Mouse (Mus musculus): ENCODE results near the gene Sec16a. TPM values are rescaled to one million over a fixed set of nuclear protein-coding genes. Genes with fewer than 3 reads are reported as not detected.

Gene Sec16a
- polyA plus RNA-seq, 1 experiment from 2014 or later = 26.0 TPM

- Histone ChIP-seq H3K36me3 (peaks cover 64% of the 10 kb centered on the region), H3K4me2 (no peak overlapping the region), H3K4me3 (replicated peaks) (no peak overlapping the region), H3K27me3 (no peaks in the 10 kb centered on the region), H3K27ac (peak overlapping the region; percentile 90), H3K9ac (no peak overlapping the region), H3K4me1 (peaks cover 83% of the 10 kb centered on the region), H3K9me3 (replicated peaks) (no peaks in the 10 kb centered on the region)
- no peak for ATAC-seq (replicated peaks; ENCODE audit: low FRiP score)
- WGBS = 49% methylated on average over 13 of the region's 13 CpGs
Observed at GRCm38 (mm10) chr2:26483230-26483869, 38.3 kb upstream of the Sec16a start.

DNA sequence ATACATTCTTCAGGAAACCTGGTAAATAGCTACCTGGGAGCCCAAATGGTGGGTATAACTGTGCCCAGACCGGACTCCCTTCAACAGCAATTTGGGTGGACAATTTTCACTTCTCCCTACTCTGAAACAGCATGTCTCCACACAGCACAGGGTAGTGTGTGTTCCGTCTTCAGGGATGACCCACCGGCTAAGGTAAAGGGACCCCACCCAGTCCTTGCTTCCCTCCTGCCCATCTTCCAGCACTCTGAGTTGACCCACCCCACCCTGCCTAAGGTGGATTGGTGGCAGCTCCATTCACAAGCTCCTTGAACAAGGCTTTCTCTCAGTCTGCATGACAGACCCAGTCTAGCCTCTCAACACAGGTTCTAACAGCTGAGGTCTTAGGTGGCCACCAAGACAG, 37.8 kb upstream of the Sec16a start:
- H3K9me3 ChIP-seq (replicated peaks) = no peaks in the 10 kb centered on the region
- H3K4me2 ChIP-seq = peak overlapping the region; percentile 23; the same call in 1 of the 2 replicates
- no peak overlapping the region for H3K4me3 ChIP-seq (replicated peaks)
- no peaks in the 10 kb centered on the region for H3K27me3 ChIP-seq
- no peak for ATAC-seq (replicated peaks; ENCODE audit: low FRiP score)
- H3K4me1 ChIP-seq = peaks cover 78% of the 10 kb centered on the region
- H3K9ac ChIP-seq = no peak overlapping the region
- H3K27ac ChIP-seq = peak overlapping the region; percentile 90
- peaks cover 69% of the 10 kb centered on the region for H3K36me3 ChIP-seq
- WGBS = 84% methylated on average over 3 of the region's 3 CpGs

- Histone ChIP-seq H3K27me3 (no peaks in the 10 kb centered on the region), H3K4me1 (peaks cover 73% of the 10 kb centered on the region), H3K9me3 (replicated peaks) (no peaks in the 10 kb centered on the region), H3K27ac (peak overlapping the region; percentile 90), H3K4me3 (replicated peaks) (no peak overlapping the region), H3K9ac (no peak overlapping the region), H3K36me3 (peaks cover 79% of the 10 kb centered on the region), H3K4me2 (peak overlapping the region; percentile 23; the same call in 1 of the 2 replicates)
- WGBS = 62% methylated on average over 10 of the region's 10 CpGs
- peak; percentile 57 for ATAC-seq (replicated peaks; ENCODE audit: low FRiP score)
Observed at GRCm38 (mm10) chr2:26481724-26482495, 36.9 kb upstream of the Sec16a start.

DNA sequence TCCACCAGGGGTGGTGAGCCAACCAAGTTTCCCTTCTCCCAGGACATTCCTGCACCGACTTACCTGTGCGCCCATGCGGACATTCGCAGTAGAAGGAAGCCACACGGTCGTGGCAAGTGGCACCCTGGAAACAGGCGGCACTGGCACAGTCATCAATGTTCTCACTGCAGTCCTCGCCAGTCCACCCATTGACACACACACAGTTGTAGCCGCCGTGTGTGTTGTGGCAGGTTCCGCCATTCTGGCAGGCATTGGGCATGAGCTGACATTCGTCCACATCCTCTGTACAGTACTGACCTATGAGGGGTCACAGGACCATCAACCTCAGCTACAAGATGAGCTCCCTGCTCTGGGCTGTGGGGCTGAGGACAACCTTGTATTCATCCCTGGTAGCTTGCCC, 35.9 kb upstream of the Sec16a start:
- Histone ChIP-seq H3K27ac (peak overlapping the region; percentile 90; the same call in 1 of the 2 replicates), H3K27me3 (no peaks in the 10 kb centered on the region), H3K9ac (no peak overlapping the region), H3K9me3 (replicated peaks) (no peaks in the 10 kb centered on the region), H3K4me3 (replicated peaks) (no peak overlapping the region), H3K36me3 (peaks cover 89% of the 10 kb centered on the region), H3K4me1 (peaks cover 66% of the 10 kb centered on the region), H3K4me2 (no peak overlapping the region)
- WGBS = 85% methylated on average over 12 of the region's 12 CpGs
- no peak for ATAC-seq (replicated peaks; ENCODE audit: low FRiP score)

- no peak for ATAC-seq (replicated peaks; ENCODE audit: low FRiP score)
- Histone ChIP-seq H3K4me3 (replicated peaks) (no peak overlapping the region), H3K27me3 (no peaks in the 10 kb centered on the region), H3K9ac (no peak overlapping the region), H3K27ac (peak overlapping the region; percentile 10; the same call in 1 of the 2 replicates), H3K4me2 (no peak overlapping the region), H3K36me3 (peaks cover 95% of the 10 kb centered on the region), H3K4me1 (peaks cover 60% of the 10 kb centered on the region), H3K9me3 (replicated peaks) (no peaks in the 10 kb centered on the region)
- WGBS = 84% methylated on average over 2 of the region's 2 CpGs
Observed at GRCm38 (mm10) chr2:26478685-26479205, 33.7 kb upstream of the Sec16a start.

- Histone ChIP-seq H3K36me3 (peaks cover 95% of the 10 kb centered on the region), H3K27ac (no peak overlapping the region), H3K9ac (no peak overlapping the region), H3K4me1 (peaks cover 51% of the 10 kb centered on the region), H3K27me3 (no peaks in the 10 kb centered on the region), H3K4me2 (no peak overlapping the region), H3K9me3 (replicated peaks) (no peaks in the 10 kb centered on the region), H3K4me3 (replicated peaks) (no peak overlapping the region)
- no peak for ATAC-seq (replicated peaks; ENCODE audit: low FRiP score)
- WGBS = 96% methylated on average over 7 of the region's 7 CpGs
Observed at GRCm38 (mm10) chr2:26477911-26478310, 32.9 kb upstream of the Sec16a start.

GRCm38 (mm10) chr2:26475505-26476430, 30.8 kb upstream of the Sec16a start:
- no peak overlapping the region for H3K9ac ChIP-seq
- no peak for ATAC-seq (replicated peaks; ENCODE audit: low FRiP score)
- no peaks in the 10 kb centered on the region for H3K9me3 ChIP-seq (replicated peaks)
- H3K27me3 ChIP-seq = no peaks in the 10 kb centered on the region
- H3K36me3 ChIP-seq = peaks cover 100% of the 10 kb centered on the region
- H3K4me1 ChIP-seq = peaks cover 30% of the 10 kb centered on the region
- H3K27ac ChIP-seq = peak overlapping the region; percentile 71
- 83% methylated on average over 13 of the region's 13 CpGs for WGBS
- no peak overlapping the region for H3K4me3 ChIP-seq (replicated peaks)
- no peak overlapping the region for H3K4me2 ChIP-seq

DNA sequence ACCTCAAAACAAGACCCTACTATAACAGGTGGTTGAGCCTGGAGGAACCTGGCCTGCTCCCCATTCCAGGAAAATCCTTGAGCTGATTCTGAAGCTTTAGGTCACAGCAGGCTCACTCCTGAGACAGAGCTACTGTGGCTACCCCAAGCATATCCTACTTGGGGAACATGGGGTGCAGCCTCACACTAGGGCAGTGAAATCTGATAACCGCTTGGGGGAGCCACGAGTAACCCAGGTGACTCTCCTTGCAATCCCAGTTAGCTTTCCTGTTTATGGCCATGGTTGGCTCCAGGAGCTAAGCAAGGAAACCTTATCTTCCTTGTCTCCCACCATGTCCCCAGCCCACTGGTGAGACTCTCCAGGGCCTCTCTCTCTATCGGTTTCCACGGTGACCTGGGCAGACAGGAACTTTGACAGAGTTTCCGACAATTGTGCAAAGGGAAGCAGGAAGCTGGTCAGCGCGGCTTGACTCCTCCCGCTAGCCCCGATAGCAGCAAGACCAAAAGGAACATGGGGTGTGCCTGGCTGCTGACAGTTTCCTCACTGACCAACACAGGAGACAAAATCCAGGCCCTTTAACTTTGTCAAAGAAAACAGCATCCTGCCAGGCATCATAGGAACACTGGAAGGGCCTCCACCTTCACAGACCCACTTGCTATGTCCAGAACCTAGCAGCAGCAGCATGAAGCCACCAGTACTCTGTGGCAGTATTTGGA, 29.9 kb upstream of the Sec16a start:
- 39% methylated on average over 9 of the region's 9 CpGs for WGBS
- Histone ChIP-seq H3K27ac (peak overlapping the region; percentile 71), H3K9ac (no peak overlapping the region), H3K9me3 (replicated peaks) (no peaks in the 10 kb centered on the region), H3K36me3 (peaks cover 100% of the 10 kb centered on the region), H3K27me3 (no peaks in the 10 kb centered on the region), H3K4me3 (replicated peaks) (no peak overlapping the region), H3K4me1 (peaks cover 23% of the 10 kb centered on the region), H3K4me2 (no peak overlapping the region)
- ATAC-seq (replicated peaks; ENCODE audit: low FRiP score) = no peak; the same call in 1 of the 2 replicates

GRCm38 (mm10) chr2:26472312-26473090, 27.5 kb upstream of the Sec16a start:
- Histone ChIP-seq H3K4me2 (no peak overlapping the region), H3K4me3 (replicated peaks) (no peak overlapping the region), H3K27me3 (no peaks in the 10 kb centered on the region), H3K27ac (no peak overlapping the region), H3K36me3 (peaks cover 100% of the 10 kb centered on the region), H3K9me3 (replicated peaks) (no peaks in the 10 kb centered on the region), H3K9ac (no peak overlapping the region), H3K4me1 (peaks cover 21% of the 10 kb centered on the region)
- 91% methylated on average over 11 of the region's 11 CpGs for WGBS
- no peak for ATAC-seq (replicated peaks; ENCODE audit: low FRiP score)

DNA sequence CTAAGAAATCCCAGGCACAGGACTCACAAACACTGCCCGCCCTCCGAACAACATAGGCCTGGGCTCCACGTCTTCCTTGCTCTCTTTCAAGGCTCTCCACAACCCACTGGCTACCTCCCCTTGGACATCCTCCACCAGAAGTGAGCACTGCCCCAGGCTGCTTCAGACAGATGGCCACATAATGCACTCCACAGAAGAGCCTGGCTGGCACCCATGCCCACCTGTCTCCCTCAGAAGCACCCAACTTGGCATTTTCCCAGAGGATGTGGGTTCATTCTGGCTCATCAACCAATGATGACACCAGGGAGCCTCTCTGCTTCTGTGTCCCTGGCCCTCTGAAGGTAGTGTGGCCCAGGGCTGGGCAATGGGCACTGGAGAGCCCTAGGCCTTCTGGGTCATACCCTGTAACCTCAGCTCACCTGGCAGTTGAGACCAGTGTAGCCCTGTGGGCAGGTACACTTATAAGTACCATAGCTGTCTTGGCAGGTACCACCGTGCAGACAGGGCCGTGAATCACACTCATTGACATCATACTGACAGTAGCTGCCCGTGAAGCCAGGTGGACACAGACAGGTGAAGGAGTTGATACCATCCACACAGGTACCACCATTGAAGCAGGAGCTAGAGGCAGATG, 26.8 kb upstream of the Sec16a start:
- Histone ChIP-seq H3K4me3 (replicated peaks) (no peak overlapping the region), H3K9ac (no peak overlapping the region), H3K9me3 (replicated peaks) (no peaks in the 10 kb centered on the region), H3K4me2 (no peak overlapping the region), H3K4me1 (peaks cover 16% of the 10 kb centered on the region), H3K27ac (no peak overlapping the region), H3K36me3 (peaks cover 100% of the 10 kb centered on the region), H3K27me3 (no peaks in the 10 kb centered on the region)
- WGBS = 90% methylated on average over 6 of the region's 6 CpGs
- no peak for ATAC-seq (replicated peaks; ENCODE audit: low FRiP score)
